Mouse (Mus musculus): ENCODE measurements around the gene Gm45015.
A peak's percentile ranks its signal among the peaks of the same experiment; 100 is the strongest.
"Not testable (repeated sequence)": the region's sequence is repeated elsewhere in the genome, so short reads cannot be mapped to it uniquely, and the experiment has no call there.

Gene Gm45015

DNA sequence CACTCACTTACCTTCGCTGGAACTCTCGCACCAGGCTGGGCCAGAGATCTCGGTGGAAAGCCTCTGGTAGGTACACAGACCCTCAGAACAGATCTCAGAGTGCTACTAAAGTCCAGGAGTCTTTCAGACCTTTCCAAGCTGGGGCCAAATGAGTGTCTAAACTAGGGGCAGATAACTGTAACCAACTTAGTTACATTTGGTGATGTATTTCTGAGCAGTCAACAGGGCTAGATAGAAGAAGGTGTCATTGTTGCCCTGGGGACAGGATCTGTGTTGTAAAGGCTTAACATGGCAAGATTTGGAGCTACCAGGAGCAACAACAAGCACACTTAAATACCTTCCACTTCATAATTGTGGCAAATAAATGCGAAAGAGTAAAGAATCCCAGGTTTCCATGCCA is at the start of gene Gm45015:
Gene Gm45015 (minus strand): TSS at position 101 of the 400 bp plus-strand sequence.
- no peak for DNase-seq (ENCODE audit: low spot score)

DNA sequence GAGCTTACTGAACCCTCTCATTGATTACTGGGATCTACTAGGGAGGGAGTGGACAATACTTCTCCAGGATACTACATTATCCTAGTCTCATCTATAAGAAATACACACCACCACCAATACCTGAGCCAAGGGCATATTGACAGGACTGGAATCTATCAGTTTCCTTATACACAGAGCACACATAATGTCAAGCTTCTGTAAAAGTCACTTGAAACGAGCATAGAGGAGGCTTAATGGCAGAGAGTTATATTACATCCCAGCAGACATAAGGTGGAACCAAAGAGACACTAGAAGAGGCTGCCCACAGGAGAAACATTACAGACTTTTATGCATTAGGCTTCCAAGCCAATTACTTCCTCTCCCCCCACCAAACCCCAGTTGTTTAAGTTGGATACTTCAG is 48.3 kb upstream of the Gm45015 start:
- no peak for DNase-seq (ENCODE audit: low spot score)

DNA sequence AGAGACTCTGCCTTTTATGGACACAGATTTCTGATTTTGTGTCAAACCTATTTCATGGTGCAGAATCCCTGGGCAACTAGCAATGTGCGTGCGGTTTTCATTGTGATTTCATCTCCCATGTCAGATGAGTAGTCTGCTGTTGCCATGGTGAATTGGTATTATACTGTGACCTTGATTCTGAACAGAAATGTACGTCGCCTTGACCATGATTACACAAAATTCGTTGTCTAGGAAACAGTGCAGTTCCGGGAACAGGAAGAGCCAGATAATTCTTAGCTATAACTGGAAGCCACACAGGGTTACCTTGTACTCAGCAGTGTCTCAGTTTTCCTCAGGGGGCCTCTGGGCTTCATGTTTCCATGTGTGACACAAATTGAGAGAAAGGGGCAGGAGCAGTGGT is 47.8 kb upstream of the Gm45015 start:
- DNase-seq (ENCODE audit: low spot score), result no peak

DNA sequence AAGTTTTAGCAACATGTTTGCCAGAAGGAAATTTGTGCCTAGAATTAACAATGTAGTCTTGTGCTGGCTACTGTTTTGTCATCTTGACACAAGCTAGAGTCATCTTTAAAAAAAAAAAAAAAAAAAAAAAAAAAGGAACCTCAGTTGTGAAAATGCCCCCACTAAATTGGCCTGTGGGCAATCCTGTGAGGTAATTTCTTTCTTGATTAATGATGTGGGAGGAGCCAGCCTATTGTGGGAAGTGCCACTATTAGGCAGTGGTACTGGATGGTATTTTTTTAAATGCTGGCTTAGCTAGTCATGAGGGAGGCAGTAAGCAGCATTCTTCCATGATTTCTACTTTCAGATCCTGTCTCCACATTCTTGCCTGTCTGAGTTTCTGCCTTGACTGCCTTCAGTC is 26.7 kb upstream of the Gm45015 start:
- no peak for DNase-seq (ENCODE audit: low spot score)

DNA sequence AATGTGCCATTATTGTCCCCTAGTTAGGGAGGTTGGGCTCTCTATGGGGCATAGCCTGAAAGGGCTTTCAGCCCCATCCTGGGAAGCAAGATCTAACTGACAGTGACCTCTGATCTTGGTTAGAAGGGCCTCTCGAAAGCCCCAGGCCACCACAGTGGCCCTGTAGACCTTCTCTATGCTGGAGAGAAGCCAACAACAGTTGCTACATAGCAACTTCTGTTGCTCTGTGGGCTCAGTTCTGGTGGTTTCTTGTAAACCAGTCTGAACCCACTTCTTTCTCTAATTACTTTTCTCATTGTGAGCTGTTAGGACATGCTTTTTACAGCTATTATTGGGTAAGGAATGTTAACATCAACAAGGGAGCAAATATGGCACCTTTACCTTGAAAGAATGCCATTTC is 20.1 kb upstream of the Gm45015 start:
- DNase-seq (ENCODE audit: low spot score), result no peak

DNA sequence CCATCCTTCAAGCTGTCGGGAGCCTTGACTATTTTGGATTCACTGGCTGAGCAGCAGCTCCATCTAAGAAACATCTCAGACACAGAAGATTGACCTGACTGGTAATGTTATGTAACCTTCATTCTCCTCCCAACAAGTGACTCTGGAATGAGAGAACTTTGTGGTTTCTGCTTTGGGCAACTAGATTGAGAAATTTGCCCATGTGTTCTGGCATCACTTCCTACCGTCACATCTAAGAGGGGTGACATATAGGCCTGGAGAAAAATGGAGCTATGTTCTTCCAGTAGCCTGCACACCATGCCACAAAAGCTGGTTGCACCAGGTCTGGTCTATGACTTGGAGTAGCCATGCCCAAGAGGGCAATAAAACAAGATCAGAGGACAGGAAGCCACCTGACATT is 19.5 kb upstream of the Gm45015 start:
- DNase-seq (ENCODE audit: low spot score), result no peak

DNA sequence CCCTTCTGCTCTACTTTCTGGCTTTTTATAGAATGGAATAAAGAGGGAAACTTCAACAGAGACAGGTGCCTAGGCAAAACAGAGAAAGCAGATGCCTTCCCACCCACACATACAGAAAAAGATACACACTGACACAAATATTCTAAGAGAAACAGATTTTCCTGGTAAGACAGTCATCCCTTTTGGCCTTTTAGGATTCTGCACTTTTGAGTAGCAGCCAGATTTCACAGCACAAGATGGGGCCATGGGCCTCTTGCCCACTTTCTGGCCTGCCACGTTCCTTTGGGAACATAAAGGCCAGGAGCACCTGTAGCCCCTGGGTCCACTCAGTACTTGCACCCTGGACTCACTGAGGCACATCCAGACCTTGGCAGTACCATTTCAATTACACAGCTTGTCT is 7.7 kb upstream of the Gm45015 start:
- no peak for DNase-seq (ENCODE audit: low spot score)

DNA sequence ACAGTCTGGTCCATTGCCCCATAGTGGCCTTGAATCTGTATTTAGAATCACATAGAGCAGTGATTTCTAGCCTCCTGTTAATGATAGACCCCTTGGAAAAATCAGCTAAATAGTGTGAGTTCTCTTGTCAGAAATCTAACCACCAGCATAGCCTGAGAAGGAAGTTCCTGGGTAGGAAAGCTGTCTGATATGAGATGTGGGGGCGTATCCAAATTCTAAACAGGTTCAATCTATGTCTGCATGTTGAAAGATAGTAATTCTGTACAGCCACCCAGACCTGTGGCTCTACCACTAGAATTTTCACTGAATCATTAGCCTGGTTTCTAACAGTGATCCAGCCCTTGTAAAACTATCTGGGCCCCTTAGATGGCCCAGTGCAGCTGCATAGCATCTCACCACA is 7.2 kb upstream of the Gm45015 start:
- DNase-seq (ENCODE audit: low spot score), result no peak

DNA sequence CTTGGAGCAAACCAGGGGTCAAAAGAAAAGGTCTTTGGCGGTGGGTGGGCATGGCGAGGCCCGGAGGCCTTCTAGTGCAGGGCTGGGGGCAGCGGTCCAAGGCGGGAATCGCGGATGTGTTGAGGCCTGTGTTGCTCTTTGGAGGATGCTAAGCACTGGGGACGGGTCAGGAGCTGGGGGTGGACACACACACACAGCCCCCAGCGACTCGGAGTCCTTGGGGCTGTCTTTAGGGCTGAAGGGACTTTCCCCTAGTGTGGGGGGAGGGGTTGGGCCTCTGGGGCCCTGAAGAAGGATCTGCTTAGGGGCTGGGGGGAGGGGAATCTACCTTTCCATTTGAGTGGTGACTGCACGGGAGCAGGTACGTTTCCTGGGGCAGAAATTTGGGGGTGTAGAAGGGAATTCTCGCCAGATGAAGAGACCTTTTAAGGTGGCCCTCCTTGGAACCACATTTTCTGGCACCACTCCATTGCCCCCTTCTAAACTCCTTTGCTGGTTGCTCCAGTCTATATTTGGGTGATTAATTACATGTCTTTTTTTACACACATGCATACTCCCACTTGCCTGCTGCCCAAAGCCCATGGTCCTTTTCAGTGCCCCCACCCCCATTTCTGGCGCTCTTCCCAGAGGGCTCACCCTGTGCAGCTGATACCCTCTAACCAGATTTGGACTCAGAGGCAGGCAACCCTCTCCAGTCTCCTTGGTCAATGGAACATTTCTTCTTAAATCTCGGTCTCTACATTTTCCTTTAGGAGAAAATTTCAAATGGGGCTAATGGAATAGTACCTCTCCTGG is 6.5 kb upstream of the Gm45015 start:
- DNase-seq (ENCODE audit: low spot score), result peak; percentile 17

DNA sequence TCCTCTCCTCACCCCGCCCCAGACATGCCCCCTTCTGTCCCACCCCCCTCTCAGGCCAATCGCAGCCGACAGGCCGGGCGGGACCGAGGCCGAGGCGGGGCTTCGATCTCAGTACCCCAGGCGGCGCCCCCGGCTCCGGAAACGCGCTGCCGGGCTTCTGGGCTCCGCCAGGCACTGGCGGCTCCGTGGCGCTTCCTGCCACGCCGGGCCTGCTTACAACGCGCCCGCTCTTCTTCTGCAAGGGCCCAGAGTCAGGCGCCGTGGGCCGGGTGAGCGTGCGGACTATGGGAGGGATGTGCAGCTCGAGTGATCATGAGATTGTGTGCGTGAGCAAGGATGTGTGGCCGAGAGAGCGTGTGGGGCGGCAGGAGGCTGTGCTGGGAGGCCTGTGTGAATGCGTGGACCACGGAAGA is 5.8 kb upstream of the Gm45015 start, which contains the start of gene Zfp275:
Gene Zfp275 (plus strand): TSS at position 139 of the 413 bp plus-strand sequence.
- peak; percentile 82 for DNase-seq (ENCODE audit: low spot score)

DNA sequence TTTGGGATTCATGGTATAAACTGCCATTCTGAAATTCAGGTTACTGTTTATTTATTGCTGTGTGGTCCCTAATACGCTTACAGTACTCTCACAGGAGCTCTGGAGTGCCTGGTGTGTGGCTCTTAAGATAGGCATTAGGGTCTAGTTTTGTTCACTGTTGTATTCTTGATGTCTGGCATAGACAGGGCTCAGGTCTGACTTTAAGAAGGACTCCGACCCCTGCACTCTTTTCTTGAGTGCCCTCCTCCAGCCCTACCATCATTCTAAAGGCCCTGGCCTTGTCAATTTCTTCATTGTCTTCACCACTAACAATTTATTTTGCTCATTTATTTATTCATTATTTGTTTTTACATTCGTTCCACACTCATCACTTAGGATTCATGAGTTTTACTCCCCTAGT is 5.4 kb upstream of the Gm45015 start:
- DNase-seq (ENCODE audit: low spot score), result no peak

DNA sequence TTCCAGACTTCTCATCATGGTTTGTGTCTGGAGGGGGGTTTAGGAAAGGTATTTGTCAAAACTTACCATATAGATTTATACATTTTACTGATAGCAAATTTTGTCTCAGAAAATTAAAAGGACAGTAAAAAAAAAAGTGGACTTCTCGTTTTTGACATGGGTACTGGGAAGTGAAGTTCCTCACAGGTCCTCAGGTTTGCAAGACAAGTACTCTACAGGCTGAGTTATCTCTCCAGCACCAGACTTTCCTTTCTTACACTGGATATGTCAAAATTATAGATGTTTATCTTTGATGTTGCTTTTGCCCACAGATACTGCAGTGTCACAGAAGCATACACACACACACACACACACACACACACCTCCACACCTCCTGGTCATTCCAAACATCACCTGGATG is 4.8 kb upstream of the Gm45015 start:
- DNase-seq (ENCODE audit: low spot score), result no peak

DNA sequence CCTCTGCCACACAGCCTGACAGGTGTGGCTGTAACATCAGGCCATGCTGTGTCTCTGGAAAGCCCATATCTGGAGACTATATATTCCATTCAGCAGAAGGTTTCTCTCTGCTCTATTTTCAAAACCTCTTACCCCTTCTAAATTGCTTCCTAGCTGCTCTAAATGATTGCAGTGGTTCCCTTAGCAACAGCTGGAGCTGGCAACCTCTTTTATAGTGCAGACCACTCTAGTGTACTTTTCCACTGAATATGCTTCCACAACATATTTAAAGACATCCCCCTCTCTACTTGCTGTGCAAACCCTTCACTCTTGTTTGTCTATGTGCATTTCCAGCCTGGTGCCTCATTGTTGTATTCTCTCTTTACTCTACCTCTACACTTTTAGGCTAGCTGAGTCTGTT is 3.1 kb downstream of the Gm45015 start:
- no peak for DNase-seq (ENCODE audit: low spot score)

DNA sequence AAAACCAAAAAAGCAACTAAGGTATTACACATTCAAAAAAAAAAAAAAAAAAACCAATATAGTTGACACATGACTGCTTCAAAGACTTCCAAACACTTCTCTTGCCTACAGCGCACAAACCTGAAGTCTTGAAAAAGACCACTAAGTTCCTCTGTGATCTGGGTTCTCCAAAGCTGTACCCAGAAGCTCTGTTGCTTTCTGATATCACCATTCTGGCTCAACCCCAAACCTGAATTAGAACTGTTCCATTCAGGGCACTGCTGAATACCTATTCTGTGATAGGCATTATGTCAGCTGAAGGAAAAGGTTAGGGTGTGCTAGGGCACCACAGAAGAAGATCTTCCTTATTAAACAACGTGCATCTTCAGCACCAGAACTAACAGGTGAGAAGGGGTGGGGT is 9.4 kb downstream of the Gm45015 start:
- no peak for DNase-seq (ENCODE audit: low spot score)

DNA sequence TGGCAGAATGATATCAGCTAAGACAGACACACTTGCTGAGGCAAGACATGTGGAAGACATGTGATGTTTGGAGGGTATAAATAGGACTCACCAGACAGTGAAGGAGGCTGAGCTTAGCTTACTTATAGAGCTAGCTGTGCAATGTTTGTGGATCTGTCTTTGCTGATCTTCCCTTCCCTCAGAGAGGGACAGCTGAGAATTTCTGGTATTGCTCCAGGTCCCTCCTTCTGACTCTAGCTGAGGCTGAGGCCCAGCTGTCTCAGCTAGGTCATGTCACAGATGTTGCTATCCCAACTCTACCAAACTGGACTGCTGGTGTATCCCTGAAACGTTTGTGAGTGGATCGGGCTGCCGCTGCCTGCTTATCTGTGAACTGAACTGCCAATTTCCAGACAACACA is 15.6 kb downstream of the Gm45015 start:
- DNase-seq (ENCODE audit: low spot score), result no peak

DNA sequence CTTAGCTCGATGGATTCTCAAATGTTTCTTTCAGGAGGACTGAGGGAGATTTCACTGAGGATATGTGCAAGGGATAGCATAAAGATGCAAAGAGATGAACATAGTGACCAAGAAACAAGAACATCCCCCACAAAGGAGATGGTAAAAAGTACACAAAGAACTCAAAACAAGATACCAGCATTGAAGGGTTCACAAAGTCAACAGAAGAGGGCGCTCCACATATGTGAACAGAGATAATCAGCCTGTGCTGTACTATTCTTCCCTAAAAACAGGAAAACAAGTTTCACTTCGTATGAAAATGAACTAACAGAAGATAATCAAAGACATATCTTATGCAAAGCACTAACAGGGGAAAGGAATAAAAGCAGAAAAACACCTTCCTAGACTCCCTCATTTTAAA is 24.1 kb downstream of the Gm45015 start:
- peak; percentile 5 for DNase-seq (ENCODE audit: low spot score)

DNA sequence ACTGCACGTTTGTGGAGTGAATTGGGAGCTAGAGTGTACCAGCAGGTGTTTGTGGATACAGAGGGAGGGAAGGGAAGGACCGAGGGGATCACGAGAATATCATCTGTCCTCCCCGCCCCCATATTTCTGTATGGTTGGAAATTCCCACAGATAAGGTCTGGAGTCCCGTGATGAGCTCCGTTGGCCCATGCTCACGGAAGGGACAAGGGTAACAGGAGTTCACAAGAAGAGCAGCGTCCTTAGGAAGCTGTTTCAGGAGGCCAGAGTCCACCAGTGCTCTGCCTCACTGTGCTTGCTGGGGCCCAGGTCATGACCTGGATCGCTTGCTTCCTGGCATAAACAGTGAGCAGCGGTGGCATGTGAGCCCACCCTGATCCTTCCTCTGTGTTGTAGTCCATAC is 40.9 kb downstream of the Gm45015 start:
- DNase-seq (ENCODE audit: low spot score), result not testable (repeated sequence)

DNA sequence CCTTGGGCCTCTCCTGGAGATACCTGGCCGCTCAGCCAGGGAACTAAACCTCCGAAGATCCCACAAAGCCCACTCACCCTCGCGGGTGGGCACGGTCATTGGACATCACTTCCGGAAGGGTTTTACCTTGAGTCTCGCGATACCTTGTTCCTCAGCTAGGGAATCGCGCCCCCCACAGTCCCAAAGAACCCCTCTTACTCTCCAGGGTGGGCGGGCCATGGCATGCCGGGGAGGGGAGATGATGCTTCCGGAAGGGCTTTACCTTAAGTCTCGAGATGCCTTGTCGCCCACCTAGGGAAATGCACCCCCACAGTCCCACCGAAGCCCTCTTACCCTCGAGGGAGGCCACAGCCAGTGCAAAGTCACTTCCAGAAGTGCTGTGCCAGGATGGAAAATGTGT is 43.8 kb downstream of the Gm45015 start, which contains the start of the genes Xlr5a and Xlr5c:
Gene Xlr5a (minus strand): TSS at position 101 of the 400 bp plus-strand sequence.
Gene Xlr5c (minus strand): TSS at position 101 of the 400 bp plus-strand sequence.
- not testable (repeated sequence) for DNase-seq (ENCODE audit: low spot score)

All from T-cell, adult 2 months (primary cell).